Comparison of ENCODE assay signal across 8 mouse cellular contexts in genomic region chr14:34896253-34896982, GRCm38 (mm10).
DNase-seq lines count a peak whose midpoint lies in the region; ATAC-seq lines count a peak whose summit lies in the region.

No protein-coding gene starts in this region.

- 9% methylated on average over 33 of the region's 33 CpGs for WGBS in kidney, embryonic 15.5 days
- 5% methylated on average over 33 of the region's 33 CpGs for WGBS in forebrain, embryonic 13.5 days
- 5% methylated on average over 33 of the region's 33 CpGs for whole genome bisulfite sequencing in midbrain, embryonic 12.5 days

- no peaks in the 10 kb centered on the region for H3K36me3 ChIP-seq in kidney, embryonic 15.5 days
- H3K36me3 ChIP-seq in forebrain, embryonic 13.5 days (ENCODE audit: poor library complexity, severe bottlenecking): no peaks in the 10 kb centered on the region
- no peaks in the 10 kb centered on the region for H3K36me3 ChIP-seq in midbrain, embryonic 12.5 days

- no peak overlapping the region for H3K27ac ChIP-seq in kidney, embryonic 15.5 days
- peak overlapping the region; percentile 40 for H3K27ac ChIP-seq in forebrain, embryonic 13.5 days
- H3K27ac ChIP-seq in midbrain, embryonic 12.5 days (replicated peaks): peak overlapping the region; percentile 52; the same call in 1 of the 2 replicates

- peak overlapping the region; percentile 37 for H3K4me3 ChIP-seq in kidney, embryonic 15.5 days (replicated peaks)
- peak overlapping the region; percentile 37 for H3K4me3 ChIP-seq in forebrain, embryonic 13.5 days
- H3K4me3 ChIP-seq in midbrain, embryonic 12.5 days: peak overlapping the region; percentile 31

- no peak for DNase-seq in kidney, adult 9 months
- DNase-seq in layer of hippocampus, adult 9-11 months: peak; percentile 70
- peak; percentile 14 for DNase-seq in yolk sac, embryonic 10.5 days (ENCODE audit: low spot score)
- no peak for DNase-seq in thymus, postnatal 25 days
- no peak for DNase-seq in spleen, postnatal 14 days (ENCODE audit: low spot score in 2 of 2)

- no peaks in the 10 kb centered on the region for H3K9me3 ChIP-seq in kidney, embryonic 15.5 days (replicated peaks)
- no peaks in the 10 kb centered on the region for H3K9me3 ChIP-seq in forebrain, embryonic 13.5 days (replicated peaks)
- H3K9me3 ChIP-seq in midbrain, embryonic 12.5 days: no peaks in the 10 kb centered on the region

- ATAC-seq in kidney, embryonic 15.5 days (replicated peaks; ENCODE audit: low FRiP score): peak; percentile 68
- ATAC-seq in forebrain, embryonic 13.5 days: peak; percentile 82
- peak; percentile 80 for ATAC-seq in midbrain, embryonic 12.5 days (ENCODE audit: low FRiP score, low read depth)

- peak overlapping the region; percentile 26; the same call in 1 of the 2 replicates for H3K9ac ChIP-seq in kidney, embryonic 15.5 days
- H3K9ac ChIP-seq in forebrain, embryonic 13.5 days: peak overlapping the region; percentile 70
- H3K9ac ChIP-seq in midbrain, embryonic 12.5 days (replicated peaks): peak overlapping the region; percentile 35

- H3K27me3 ChIP-seq in kidney, embryonic 15.5 days: peaks cover 17% of the 10 kb centered on the region
- peaks cover 34% of the 10 kb centered on the region for H3K27me3 ChIP-seq in forebrain, embryonic 13.5 days
- H3K27me3 ChIP-seq in midbrain, embryonic 12.5 days: peaks cover 29% of the 10 kb centered on the region

- H3K4me1 ChIP-seq in kidney, embryonic 15.5 days: peaks cover 11% of the 10 kb centered on the region
- H3K4me1 ChIP-seq in forebrain, embryonic 13.5 days: peaks cover 27% of the 10 kb centered on the region
- peaks cover 23% of the 10 kb centered on the region for H3K4me1 ChIP-seq in midbrain, embryonic 12.5 days

- H3K4me2 ChIP-seq in kidney, embryonic 15.5 days: peak overlapping the region; percentile 68
- H3K4me2 ChIP-seq in forebrain, embryonic 13.5 days: peak overlapping the region; percentile 69
- peak overlapping the region; percentile 52 for H3K4me2 ChIP-seq in midbrain, embryonic 12.5 days (replicated peaks)

Comparison
In these comparisons a context has a peak if more than half of its experiments do, and no peak if none do; other contexts are left out.
1. DNase-seq: peak in layer of hippocampus, adult 9-11 months (single experiment) and yolk sac, embryonic 10.5 days (single experiment); none in kidney, adult 9 months (single experiment), thymus, postnatal 25 days (single experiment) and spleen, postnatal 14 days (0 of 2).
2. Peak in every context shown above with its lines, with median percentiles within 50 percentile points of each other: ATAC-seq, H3K4me2 ChIP-seq, H3K4me3 ChIP-seq and H3K9ac ChIP-seq.